Mouse (Mus musculus): ENCODE data around the gene Zc3hc1. TPM values are rescaled to one million over a fixed set of nuclear protein-coding genes. Genes with fewer than 3 reads are reported as not detected.
"Not testable (repeated sequence)": the region's sequence is repeated elsewhere in the genome, so short reads cannot be mapped to it uniquely, and the experiment has no call there.

The Zc3hc1 gene
- polyA plus RNA-seq, 1 experiment: 16.7 TPM

- no peak for TF ChIP-seq CTCF (IDR thresholded peaks at IDR 0.05; ENCODE audit: low read depth, low read length)
- Histone ChIP-seq H3K4me1 (ENCODE audit: control insufficient read depth, insufficient read depth, low read length) (peaks cover 16% of the 10 kb centered on the region), H3K27ac (ENCODE audit: insufficient read depth, low read depth, low read length) (no peak overlapping the region), H3K4me3 (ENCODE audit: insufficient read depth, low read length) (no peak overlapping the region)
Measured at GRCm38 (mm10) chr6:30408276-30408675, 17.4 kb upstream of the Zc3hc1 start.

DNA sequence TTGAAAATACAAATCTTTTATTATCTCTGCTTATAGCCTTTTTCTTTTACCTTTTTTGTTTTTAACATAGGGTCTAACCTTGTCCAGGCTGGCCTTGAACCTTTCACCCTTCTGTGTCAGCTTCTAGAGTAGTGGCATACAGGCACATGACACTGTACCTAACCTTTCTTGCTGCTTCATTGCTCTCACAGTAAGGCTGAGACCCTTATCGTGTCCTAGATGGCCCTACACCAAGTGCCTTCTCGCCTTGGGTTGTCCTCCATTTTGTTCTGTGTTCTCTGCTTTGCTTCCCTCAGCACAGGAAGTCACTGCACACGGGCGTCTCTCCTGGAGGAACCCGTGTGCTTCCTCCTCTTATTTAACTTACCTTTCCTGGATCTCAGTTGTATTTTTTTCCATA, 13.8 kb upstream of the Zc3hc1 start:
- Histone ChIP-seq H3K27ac (ENCODE audit: insufficient read depth, low read depth, low read length) (no peak overlapping the region), H3K4me1 (ENCODE audit: control insufficient read depth, insufficient read depth, low read length) (peaks cover 14% of the 10 kb centered on the region), H3K4me3 (ENCODE audit: insufficient read depth, low read length) (no peak overlapping the region)
- TF ChIP-seq CTCF (IDR thresholded peaks at IDR 0.05; ENCODE audit: low read depth, low read length) (no peak), POLR2A (IDR thresholded peaks at IDR 0.05; ENCODE audit: borderline replicate concordance, low read depth, low read length) (no peak)

DNA sequence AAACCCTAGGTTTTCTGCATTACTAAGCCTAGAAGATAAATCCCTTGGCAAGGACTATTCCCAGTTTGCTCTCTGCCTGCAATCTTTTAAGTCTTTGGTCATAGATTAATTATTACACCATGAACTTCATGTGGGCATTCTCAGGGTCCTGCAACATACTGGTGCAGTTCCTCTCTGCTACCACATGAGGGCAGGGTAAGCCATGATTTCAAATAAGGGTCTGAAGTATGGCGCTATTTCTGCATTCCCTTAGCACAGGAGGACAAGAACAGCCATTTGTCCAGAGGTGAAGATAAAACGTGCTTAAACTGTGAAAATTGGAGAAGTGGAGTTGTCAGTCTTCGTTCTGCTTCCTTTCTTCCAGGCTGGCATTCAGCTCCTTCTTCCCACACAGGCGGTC, 12.6 kb upstream of the Zc3hc1 start:
- Histone ChIP-seq H3K27ac (ENCODE audit: insufficient read depth, low read depth, low read length) (no peak overlapping the region), H3K4me3 (ENCODE audit: insufficient read depth, low read length) (peak overlapping the region; percentile 52), H3K4me1 (ENCODE audit: control insufficient read depth, insufficient read depth, low read length) (peaks cover 14% of the 10 kb centered on the region)
- TF ChIP-seq CTCF (IDR thresholded peaks at IDR 0.05; ENCODE audit: low read depth, low read length) (no peak), POLR2A (IDR thresholded peaks at IDR 0.05; ENCODE audit: borderline replicate concordance, low read depth, low read length) (no peak)

GRCm38 (mm10) chr6:30402091-30402491, 11.3 kb upstream of the Zc3hc1 start:
- TF ChIP-seq POLR2A (IDR thresholded peaks at IDR 0.05; ENCODE audit: borderline replicate concordance, low read depth, low read length) (no peak), CTCF (IDR thresholded peaks at IDR 0.05; ENCODE audit: low read depth, low read length) (no peak)
- Histone ChIP-seq H3K4me1 (ENCODE audit: control insufficient read depth, insufficient read depth, low read length) (peaks cover 13% of the 10 kb centered on the region), H3K4me3 (ENCODE audit: insufficient read depth, low read length) (peak overlapping the region; percentile 97), H3K27ac (ENCODE audit: insufficient read depth, low read depth, low read length) (peak overlapping the region; percentile 61)

DNA sequence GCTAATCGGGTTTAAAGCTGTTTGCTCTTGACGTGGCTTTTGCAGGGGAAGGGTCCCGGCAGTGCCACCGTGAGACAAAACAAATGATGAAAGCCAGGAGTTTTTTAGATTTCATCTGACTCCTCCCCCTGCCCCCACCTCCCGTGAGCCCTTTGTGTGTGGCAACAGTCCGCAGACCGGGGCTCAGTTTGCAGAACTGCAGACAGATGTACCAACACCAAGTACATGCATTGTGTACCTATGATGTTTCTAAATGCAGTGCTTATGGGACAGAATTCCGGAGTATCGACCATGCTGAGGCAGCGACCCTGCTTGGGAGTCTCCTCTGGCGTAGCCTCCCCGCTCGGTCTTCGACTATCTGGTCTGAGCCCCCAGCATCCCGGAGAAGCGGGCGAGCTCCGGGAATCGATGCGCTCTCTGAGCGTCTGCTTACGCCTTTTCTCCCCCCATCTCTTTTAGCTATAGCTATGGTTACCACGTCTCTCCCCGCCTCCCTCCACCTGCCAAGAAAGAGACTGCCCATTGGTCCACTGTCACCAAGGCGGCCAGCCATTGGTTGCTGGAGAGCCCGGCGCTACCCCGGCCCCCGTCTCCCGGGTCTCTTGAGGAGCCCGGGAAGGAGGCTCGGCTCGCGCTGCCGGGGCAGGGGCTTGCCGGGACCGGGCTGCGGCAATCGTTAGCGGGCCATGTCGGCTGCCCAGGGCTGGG, 10.6 kb upstream of the Zc3hc1 start, which contains the start of gene Klhdc10:
Klhdc10 (plus strand) TSS at position 561 of the 708 bp plus-strand sequence.
- Histone ChIP-seq H3K4me1 (ENCODE audit: control insufficient read depth, insufficient read depth, low read length) (peaks cover 10% of the 10 kb centered on the region), H3K27ac (ENCODE audit: insufficient read depth, low read depth, low read length) (peak within 1 kb of the TSS; percentile 76), H3K4me3 (ENCODE audit: insufficient read depth, low read length) (peak within 1 kb of the TSS; percentile 97)
- no peak for TF ChIP-seq CTCF (IDR thresholded peaks at IDR 0.05; ENCODE audit: low read depth, low read length)

GRCm38 (mm10) chr6:30400716-30401115, 9.9 kb upstream of the Zc3hc1 start:
- Histone ChIP-seq H3K4me3 (ENCODE audit: insufficient read depth, low read length) (peak overlapping the region; percentile 74), H3K27ac (ENCODE audit: insufficient read depth, low read depth, low read length) (peak overlapping the region; percentile 76), H3K4me1 (ENCODE audit: control insufficient read depth, insufficient read depth, low read length) (peaks cover 10% of the 10 kb centered on the region)
- TF ChIP-seq CTCF (IDR thresholded peaks at IDR 0.05; ENCODE audit: low read depth, low read length) (no peak), POLR2A (IDR thresholded peaks at IDR 0.05; ENCODE audit: borderline replicate concordance, low read depth, low read length) (no peak)

GRCm38 (mm10) chr6:30400146-30400545, 9.3 kb upstream of the Zc3hc1 start:
- TF ChIP-seq POLR2A (IDR thresholded peaks at IDR 0.05; ENCODE audit: borderline replicate concordance, low read depth, low read length) (no peak), CTCF (IDR thresholded peaks at IDR 0.05; ENCODE audit: low read depth, low read length) (no peak)

DNA sequence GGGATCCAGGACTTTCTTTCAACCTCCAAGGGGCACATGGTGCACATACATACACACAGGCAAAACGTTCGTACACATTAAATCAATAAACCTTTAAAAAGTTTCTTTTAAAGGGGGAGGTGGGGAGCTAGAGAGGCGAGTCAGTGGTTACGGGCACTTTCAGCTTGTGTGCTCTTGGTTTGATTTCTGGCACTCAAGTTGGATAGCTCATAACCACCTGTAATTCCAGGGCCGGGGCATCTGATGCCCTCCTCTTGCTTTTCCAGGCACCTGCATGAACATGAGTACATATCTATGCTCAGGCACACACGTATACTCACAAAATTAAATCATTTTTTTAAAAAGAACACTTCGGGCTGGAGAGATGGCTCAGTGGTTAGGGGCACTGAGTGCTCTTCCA, 1.2 kb upstream of the Zc3hc1 start:
- no peak overlapping the region for H3K27ac ChIP-seq (ENCODE audit: insufficient read depth, low read depth, low read length)

More at GRCm38 (mm10) chr6:30400146-30400545, 9.3 kb upstream of the Zc3hc1 start:
- Histone ChIP-seq H3K27ac (ENCODE audit: insufficient read depth, low read depth, low read length) (0 out of 2 replicates have a peak overlapping the region, but pooled peaks have one; percentile 76), H3K4me1 (ENCODE audit: control insufficient read depth, insufficient read depth, low read length) (peaks cover 10% of the 10 kb centered on the region), H3K4me3 (ENCODE audit: insufficient read depth, low read length) (no peak overlapping the region)

GRCm38 (mm10) chr6:30390271-30390670, 557 bp downstream of the Zc3hc1 start:
- not testable (repeated sequence) for H3K4me1 ChIP-seq (ENCODE audit: control insufficient read depth, insufficient read depth, low read length)
- Histone ChIP-seq H3K27ac (ENCODE audit: insufficient read depth, low read depth, low read length) (peak overlapping the region; percentile 67; the same call in 1 of the 2 replicates), H3K4me3 (ENCODE audit: insufficient read depth, low read length) (peak overlapping the region; percentile 100)

More for the DNA sequence above, 1.2 kb upstream of the Zc3hc1 start:
- H3K4me1 ChIP-seq (ENCODE audit: control insufficient read depth, insufficient read depth, low read length): peaks cover 7% of the 10 kb centered on the region
- no peak overlapping the region for H3K4me3 ChIP-seq (ENCODE audit: insufficient read depth, low read length)
- TF ChIP-seq POLR2A (IDR thresholded peaks at IDR 0.05; ENCODE audit: borderline replicate concordance, low read depth, low read length): no peak
- no peak for TF ChIP-seq CTCF (IDR thresholded peaks at IDR 0.05; ENCODE audit: low read depth, low read length)

DNA sequence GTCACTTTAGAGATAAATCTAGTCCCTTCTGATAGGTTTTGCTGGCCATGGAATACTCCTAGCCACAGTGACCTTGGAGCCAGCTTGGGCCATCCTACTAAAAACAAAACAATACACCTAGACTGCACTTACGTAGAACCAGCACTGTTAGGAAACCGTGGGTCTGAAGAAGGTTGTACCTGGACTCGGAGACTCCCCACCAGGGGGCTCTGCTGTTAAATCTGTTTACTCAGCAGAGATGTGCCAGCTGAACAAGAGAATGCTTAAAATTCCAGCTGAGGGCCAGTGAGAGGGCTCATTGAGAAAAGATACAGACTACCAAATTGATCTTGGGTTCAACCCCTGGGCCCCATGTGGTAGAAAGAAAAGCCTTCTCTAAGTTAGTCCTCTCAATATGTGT, 9.7 kb downstream of the Zc3hc1 start:
- Histone ChIP-seq H3K4me1 (ENCODE audit: control insufficient read depth, insufficient read depth, low read length) (peaks cover 7% of the 10 kb centered on the region), H3K4me3 (ENCODE audit: insufficient read depth, low read length) (no peak overlapping the region), H3K27ac (ENCODE audit: insufficient read depth, low read depth, low read length) (no peak overlapping the region)
- TF ChIP-seq POLR2A (IDR thresholded peaks at IDR 0.05; ENCODE audit: borderline replicate concordance, low read depth, low read length) (no peak), CTCF (IDR thresholded peaks at IDR 0.05; ENCODE audit: low read depth, low read length) (no peak)

Data from bone marrow macrophage, adult 2 months (primary cell).